Mouse (Mus musculus) kidney, postnatal 14 days (tissue): ENCODE results near the gene Hoxa7.

ENCODE experiments used
- DNase-seq: peaks from one replicate; pipeline ENCODE4 v3.0.0; 2022; ENCODE audit warnings: mixed read lengths

Hoxa7 gene

DNA sequence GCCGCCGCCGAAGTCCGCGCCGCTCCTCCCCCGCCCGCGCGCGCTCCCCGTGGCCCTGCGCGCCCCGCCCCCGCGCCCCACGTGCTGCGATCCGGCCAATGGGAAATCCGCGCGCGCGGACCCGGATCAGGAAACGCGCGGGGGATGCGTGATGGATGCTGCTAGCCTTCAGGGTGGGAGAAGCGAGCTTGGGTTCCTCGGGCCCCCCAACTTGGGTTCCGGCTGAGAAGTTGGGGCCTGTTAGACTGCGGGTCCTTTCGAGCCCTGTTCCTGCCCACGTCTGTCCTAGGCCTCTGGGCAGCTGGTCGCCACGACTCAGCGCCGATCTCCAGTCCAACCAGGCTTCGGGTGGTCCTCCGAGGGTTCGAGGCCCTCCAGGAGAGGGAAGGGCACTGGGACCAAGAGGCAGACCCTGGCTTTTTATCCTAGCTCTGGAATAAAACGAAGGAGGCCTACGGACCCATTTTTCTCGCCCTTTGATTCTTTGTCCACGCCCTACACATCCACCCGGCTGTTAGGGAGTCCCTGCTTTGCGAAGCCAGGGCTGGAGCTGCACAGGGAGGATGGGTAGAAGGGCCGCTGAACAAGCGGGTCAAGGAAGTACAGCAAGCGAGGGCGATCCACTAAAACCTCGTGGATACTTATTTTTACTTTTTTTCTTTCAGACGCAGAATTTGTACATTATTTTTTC is 29.6 kb downstream of the Hoxa7 start:
- DNase-seq: peak; percentile 96

DNA sequence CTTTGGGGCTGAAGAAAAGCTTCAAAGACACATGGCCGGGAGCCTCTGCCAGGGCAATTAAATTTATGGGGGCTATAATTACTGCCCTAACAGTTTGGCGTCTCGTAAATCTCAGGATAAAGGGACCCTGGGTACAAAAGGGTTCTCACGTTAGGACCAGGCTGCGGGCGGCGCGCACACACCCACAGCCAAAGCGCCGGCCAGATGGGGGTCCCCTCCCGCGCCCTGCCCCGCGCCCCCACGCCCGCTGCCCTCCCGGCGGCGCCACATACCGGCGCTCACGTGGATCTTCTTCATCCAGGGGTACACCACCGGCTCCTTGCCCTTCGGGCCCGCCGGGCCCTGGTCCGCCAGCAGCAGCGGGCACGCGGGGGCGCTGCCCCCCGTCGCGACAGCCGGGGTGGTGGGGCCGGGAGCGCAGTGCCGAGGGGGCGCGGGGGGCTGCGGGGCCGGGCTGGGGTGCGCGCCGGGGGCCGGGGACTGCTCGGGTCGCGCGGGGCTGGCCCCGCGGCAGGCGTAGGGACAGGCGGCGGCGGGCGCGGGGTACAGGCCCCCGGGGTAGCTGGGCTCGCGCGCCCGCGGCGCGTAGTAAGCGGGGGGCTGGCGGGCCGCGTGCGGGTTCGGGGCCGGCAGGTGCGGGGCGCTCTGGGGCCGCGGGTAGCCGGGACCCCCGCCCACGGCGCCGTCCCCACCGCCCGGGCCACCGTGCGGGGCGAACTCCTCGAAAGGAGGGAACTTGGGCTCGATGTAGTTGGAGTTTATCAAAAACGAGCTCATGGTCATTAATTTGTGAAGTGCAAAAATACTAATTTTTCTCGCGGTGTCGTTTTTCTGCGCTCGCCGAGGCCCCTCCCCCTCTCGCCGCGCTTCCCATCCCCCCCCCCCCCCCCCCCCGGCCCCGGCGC is 30.5 kb downstream of the Hoxa7 start, which contains the start of gene Hoxa4:
TSS of gene Hoxa4 (minus strand) at position 848 of the 905 bp plus-strand sequence.
- DNase-seq: peak; percentile 52

DNA sequence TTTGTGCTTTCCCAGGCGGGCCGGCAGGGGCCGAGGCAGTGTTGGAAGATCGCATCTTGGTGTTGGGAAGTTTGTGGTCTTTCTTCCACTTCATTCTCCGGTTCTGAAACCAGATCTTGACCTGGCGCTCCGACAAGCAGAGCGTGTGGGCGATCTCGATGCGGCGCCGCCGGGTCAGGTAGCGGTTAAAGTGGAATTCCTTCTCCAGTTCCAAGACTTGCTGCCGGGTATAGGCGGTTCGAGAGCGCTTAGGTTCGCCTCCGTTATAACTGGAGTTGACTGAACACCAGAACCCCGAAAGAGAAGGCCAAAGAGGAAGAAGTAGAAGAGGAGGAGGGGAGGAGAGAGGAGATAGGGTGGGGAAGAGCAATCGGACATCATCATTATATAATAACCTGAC is 31.2 kb downstream of the Hoxa7 start:
- peak; percentile 43 for DNase-seq

DNA sequence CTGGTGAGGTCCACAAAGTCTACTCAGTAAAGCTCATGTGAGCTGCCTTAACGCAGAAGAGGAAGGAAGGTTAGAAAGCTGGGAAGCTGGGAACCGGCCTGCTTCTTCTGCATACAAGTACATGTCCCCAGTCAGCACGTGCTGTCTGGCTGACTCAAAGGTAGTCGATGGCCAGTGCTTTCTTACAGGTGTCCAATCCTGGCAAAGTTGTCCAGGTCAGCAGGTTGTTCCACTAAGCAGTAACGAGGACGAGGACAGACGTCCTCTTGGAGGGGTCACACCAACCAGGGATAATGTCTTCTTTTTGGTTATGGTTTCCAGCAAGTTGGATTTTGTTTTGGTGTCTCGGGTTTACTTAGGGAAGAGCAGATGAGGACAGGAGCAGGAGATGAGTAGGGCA is 31.7 kb downstream of the Hoxa7 start:
- peak; percentile 40 for DNase-seq

DNA sequence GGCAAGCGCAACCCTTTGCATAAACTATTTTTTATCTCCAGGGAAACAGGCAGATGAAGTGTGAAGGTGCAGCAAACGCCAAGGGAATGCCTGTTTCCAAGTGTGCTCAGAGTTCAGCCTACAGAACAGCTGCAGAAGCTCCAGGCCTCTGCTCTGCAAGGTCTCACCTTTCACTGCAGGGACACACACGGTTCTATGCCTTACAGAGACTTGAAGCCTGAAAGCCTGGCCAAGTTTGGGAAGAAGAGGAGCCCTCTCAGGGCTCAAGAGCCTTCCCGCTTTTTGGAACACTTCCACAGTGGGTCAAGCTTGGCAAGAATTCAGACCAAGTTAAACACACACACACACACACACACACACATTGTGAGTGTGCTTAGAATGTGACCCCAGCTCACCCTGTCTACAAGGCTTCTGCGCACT is 32.5 kb downstream of the Hoxa7 start:
- peak; percentile 58 for DNase-seq

DNA sequence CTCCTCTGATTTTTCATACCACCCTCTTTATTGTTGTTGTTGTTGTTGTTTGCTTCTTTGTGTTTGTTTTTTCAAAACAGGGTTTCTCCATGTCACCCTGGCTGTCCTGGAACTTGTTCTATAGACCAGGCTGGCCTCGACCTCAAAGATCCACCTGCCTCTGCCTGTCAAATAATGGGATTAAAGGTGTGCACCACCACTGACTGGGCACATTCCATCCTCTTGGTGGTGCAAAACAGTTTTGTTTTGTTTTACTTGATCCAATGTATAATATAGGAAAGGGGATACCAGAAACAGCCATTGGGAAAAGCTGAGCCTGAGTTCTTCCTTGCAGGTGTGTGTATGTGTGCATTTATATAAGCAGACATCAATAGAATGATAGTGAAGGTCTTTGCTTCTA is 35.2 kb downstream of the Hoxa7 start:
- DNase-seq: peak; percentile 39

DNA sequence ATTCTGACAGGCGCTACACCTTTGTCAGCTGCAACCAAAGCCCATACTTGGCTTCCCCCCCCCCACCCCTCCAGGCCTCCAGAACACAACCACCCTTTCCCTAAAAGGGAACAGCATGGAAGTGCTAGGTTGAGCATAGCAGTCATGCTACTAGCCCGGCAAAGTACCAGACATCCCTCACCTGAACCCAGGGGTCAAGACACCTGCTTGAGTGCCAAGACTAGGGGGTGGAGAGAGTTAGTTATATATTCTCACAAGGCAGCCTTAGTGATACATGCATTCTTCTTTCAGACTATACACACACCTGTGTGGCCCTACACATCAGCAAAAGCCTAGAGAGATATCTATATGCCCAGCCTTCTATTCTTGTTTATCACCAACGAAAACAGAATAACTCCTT is 35.8 kb downstream of the Hoxa7 start:
- DNase-seq: peak; percentile 41

DNA sequence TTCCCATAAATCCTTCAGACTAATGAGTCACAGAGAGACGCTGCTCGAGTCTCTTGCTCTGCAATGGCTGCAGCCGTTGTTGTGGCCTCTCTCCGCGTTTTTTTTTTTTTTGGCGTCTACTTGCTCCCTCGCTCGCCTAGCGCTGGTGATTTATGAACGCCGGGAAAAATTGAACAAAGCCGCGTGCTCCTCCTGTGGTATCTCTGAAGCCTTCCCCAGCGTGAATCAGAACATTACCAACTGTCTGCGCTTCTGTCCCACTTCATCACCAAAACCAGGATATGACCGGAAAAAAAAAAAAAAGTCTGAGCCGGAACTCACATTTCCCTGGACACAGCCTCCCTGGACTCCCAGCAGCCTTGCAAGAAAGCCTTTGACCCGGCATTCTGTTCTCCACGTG is 36.4 kb downstream of the Hoxa7 start:
- peak; percentile 64 for DNase-seq

DNA sequence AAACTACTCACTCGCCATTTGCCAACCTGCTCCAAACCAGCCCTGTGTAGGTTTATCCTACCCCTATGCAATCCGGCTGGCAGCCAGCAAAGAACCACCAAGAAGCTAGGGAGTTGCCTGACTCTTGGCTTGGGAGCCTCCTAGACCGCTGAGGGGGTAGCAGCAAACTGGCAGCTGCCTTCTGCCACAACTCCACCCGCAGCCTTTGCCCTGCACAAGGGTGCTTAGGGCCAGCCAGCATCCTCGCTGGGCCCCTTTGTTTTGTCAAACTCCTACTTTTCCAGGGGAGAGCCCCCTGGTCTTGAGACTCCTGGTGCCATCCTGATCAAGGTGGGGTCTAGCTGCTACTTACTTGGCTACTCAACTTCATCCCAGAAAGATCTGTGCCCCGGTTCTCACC is 37.0 kb downstream of the Hoxa7 start:
- peak; percentile 46 for DNase-seq

DNA sequence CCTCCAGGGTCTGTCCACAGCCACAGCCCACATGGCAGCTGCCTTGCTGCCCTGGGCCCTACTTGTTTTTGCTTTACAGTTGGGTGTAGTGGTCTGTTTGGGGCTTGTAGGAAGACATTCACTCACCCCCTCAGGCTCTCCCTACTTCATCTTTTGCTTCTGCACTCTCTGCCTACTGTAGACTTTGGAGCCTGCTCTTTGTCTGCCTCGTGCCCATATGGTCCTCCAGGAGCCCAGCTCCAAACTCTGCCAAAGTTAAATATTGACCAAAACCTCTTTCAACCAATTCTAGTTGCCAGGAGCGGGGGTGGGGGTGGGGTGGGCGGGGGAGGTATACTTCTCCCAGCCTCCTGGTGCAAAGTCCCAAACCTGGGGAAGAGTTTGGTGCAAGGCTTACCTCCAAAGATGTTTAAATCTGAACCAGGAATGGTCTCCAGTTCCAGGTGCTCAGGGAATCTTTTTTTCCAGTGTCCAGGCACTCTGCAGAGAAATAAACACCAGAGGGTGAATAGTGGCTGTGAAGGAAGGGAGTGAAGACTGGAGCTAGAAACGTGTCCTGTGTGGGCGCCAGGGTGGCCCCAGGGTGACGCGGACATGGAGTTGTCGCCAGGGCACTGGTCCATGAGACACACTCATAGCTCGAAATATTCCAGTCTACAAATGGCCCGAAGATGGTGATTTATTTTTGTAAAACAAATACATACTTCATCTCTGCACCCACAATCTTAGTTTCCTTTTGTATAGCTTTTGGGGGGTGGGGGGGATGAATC is 38.2 kb downstream of the Hoxa7 start:
- peak; percentile 78 for DNase-seq

DNA sequence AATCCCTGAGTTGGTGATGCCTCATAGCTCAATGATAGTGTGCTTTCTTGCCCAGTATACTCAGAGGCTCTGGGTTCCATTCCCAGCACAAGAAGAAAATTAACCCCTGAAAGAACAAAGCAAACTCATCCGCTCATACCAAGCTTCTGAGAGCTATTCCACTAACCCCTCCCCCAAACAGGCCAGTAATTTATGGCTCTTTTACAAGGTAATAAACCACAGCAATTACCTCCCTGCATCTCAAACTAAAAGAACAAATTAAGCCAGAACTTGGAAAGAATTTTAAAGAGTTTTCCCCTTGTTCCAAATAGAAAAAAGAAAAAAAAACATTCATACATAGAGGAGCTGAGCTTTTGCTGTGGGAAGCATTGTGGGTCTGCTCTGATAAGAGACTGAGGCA is 38.9 kb downstream of the Hoxa7 start:
- DNase-seq: no peak

DNA sequence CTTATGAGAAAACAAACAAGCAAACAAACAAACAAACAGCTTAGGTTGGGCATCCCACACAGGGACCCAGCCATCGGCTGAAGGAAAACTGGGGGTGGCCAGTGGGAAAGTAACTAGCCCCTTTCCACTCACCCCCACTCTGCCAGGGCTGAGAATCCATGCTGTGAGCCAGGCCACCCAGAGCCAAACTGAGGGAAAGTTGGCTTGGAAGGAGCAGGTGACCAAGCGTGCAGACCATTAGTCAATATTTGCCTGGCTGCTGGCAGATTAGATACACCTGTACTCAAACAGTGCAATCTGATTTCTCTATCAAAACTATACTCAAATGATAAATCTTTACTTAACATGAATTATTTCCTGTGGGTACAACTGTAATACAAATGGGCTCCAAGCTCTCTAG is 39.6 kb downstream of the Hoxa7 start:
- DNase-seq: no peak

DNA sequence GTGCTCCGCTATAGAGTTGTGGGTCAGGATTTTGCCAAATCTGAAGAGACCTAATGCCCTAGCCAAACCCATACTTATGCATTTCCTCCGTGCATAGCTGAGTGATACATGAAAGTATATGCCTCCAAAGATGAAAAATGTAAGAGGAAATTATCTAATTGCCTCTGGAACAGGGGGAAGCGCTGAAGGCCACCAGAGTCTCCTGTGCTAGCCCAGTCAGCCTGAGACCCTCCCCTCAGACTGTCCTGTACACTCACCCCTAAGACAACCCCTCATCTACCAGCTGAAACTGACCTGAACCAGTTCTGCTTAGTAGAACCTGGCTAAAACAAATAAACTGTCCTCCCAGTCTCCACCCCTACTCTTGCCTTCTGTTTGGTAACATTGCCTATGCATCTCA is 40.9 kb downstream of the Hoxa7 start:
- DNase-seq: no peak

DNA sequence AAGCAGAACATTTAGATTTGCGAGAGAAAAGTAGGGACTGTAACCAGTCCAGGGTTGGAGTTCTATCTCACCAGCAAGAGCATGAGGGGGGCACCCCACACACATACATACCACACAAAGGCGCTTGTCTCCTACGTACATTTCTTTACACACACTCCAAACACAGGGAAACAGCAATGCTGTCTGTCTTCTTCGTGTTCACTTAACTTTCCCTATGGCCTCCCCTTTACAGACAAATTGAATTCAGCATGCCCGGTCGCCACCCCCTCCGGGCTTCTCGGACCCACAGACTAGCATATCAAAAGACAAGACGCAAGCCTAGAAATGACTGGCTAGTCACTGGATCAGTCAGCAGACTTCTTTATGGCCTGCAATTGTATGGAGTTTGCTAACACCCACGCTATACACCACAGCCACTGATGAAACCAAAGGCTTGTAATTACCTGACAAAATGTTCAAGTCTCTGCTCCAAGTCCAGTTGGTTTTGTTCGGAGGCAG is 41.4 kb downstream of the Hoxa7 start:
- no peak for DNase-seq

DNA sequence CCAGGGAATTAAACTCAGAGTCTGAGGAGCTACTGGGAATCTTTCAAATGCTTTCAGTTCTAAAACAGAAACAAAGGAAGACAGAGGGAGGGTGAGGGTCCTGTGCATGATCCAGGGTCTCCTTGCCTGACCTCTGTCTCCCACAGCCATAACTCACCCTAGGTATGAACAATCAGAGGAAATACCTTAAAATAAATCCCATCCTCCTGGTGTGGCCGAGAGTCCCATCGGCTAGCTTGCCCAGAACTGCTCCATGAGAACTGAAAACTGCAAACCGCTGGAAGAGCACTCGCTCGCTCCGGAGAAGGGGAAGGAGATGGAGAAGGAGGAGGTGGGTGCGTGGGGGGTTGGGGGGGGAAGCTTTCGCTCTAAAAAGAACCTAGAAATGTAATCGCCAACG is 42.0 kb downstream of the Hoxa7 start:
- DNase-seq: peak; percentile 52

DNA sequence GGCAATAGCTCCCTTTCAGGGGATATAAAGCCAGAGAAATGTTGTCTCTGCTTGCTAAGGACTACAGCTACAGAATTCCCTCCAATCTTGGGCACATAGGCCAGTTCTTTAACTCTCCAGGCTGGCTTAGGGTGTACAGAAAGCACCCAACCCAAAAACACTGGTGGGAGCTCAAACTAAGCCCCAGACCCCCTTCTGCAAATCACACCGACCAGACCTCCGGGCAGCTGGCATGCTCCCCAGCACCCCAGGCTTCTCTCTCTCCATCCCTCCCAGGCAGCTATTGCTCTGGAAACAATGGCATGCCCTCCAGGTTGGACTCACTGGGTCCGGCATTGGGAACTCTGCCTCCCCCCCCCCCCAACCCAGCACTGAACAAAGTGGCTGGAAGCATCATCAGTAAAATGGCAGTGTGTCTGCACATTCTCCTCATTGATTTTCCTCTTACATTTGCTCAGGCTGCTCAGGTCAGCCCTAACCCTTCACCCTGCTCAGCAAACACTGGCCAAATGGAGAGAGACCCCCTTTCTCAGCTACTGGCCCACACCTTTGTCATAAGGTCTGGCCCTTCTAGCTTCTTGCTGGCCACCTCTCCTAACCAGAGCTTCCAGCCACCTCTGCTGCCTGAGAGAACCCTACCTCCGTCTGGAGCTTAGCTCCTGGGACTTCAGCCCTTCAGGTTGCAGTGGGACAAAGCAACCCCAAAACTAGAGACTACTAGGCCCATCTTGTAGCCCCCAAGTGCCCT is 42.6 kb downstream of the Hoxa7 start:
- no peak for DNase-seq

DNA sequence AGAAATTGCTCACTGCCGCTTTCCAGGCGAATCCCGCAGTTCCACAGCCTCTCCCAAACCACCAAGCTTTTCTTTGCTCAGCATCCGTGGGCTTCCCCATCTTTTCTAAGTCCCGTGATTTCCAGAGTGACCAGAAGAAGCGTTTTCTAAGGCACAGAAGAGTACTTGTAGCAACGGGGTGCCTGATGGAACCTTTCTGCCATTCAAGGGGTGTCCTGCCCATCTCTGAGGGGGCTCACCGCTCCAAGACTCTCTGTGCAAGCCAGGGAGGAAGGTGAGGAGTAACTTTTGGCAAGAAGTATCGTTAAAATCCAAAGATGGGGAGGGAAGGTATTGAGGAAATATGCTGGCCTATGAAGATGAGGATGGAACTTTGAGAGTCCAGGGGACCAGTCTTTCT is 43.8 kb downstream of the Hoxa7 start:
- no peak for DNase-seq

DNA sequence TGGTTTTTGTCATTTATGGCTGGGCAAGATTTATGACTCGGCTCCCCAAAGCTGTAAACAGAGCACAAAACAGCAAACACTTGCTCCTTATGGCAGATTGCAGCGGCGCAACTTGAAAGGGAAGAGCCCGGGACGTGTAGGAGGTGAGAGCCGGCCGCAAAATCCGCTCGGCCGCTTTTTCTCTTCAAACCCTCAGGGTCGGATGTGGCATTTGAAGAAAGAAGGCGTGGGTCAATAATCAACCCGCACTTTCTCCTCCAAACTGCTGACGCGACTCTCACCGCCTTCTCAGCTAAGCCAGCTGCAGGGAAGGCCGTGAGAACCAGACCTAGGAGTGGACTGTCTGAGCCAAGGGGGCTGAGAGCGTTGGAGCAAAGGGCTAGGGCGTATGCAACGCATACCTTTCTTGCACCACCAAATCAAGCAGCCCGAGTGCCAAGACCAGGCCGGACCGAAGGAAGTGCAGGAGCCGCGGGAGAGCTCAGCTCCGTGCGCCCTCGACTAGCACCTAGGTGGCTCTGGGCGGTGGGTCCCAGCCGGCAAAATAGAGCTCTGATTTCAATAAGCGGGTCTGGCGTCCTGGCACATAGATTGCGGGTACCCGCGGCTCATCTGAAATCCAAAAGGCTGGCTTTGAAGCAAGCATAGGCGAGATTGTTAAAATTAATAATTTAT is 44.5 kb downstream of the Hoxa7 start, which contains the start of gene 5730596B20Rik:
TSS of gene 5730596B20Rik (plus strand) at position 438 of the 675 bp plus-strand sequence.
- DNase-seq: peak; percentile 87

DNA sequence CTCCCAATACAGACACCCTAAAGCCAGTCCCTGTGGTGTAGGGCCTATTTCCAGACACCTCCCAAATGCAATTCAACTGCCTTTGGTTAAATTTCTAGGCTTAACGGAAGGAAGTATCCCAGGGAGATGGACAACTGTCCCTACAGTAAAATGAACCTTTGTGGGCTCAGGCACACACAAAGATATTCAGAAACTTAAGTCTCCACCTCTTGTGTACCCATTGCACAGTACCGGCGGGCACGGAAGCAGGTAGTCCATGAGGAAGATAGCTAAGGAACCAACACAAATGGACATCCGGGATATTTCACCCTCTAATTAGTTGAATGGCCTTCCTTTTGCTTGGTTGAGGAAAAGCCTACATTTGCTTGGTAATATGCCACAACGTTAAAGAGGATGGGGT is 45.3 kb downstream of the Hoxa7 start:
- DNase-seq: peak; percentile 36

DNA sequence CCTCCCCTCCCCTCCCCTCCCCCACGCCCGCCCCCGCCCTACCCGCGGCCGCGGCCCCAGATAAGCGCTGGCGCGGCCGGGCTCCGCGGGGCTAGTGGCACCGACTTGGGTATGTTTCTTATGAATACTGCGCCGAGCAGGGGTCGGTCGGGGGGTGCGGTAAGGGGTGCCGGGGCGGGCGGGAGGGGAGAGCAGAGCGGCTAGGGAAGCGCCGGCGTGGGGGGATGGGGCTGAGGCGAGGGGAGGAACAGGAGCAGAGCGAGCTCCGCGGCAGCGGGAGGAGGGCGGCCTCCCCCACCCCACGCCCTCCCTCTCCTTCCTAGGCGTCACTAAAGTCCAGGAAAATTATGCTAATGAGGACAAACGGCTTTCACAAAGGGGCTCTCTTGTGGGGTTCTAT is 45.8 kb downstream of the Hoxa7 start:
- DNase-seq: peak; percentile 76

DNA sequence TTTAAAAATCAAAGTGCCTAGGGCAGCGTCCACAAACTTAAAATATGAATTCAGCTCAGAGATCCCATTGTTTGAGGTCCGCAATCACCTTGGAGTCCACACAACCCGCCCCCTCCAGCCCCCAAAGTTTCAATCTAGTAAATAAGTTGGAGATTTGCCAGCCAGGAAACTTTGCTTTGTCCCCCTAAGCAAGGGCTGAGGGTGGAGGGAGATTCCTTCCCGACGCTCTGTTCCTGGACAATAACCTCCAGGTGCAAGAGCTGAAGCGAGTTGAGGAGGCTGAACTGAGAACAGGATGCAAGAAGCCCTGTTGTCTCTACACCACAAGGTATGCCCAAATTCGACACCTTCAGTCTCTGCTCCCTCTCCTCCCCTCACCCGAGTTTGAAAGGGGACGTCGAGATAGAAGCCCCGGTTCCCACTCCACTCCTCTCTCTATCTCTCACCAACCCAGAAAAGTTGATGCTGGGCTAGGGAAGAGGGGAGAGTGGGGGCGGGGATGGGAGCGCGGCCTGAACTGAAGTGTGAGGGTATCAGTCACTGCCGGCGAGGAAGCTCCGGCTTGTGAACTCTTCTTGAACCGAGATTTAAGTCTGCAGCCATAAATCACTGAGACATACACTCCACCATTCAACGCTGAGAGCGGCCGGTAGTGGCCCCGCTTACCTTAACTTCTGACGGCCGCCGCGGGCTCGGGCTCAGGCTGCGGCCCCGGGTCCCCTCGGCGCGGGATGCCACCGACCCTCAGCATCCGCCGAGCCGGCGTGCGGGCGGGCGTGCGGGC is 46.5 kb downstream of the Hoxa7 start:
- DNase-seq: peak; percentile 77
